Mouse (Mus musculus) CH12.LX (cell line): ENCODE measurements at regions not wholly inside any gene's neighbourhood (a gene's known extent, or its start where the extent isn't known, plus 50 kb on each side); places are given as distances from the start of the nearest gene placed in this dataset.
"Not testable (repeated sequence)": the region's sequence is repeated elsewhere in the genome, so short reads cannot be mapped to it uniquely, and the experiment has no call there.

Experiments used
- DNase-seq: peaks from one replicate; pipeline ENCODE4 v3.0.0-alpha.2; 2013; ENCODE audit errors: extremely low read depth
- H3K27ac ChIP-seq: 2 replicates; pipeline ENCODE4 v1.5.1; 2012; ENCODE audit warnings: low read depth, mild to moderate bottlenecking, control low read depth, moderate library complexity; ENCODE audit not compliant: insufficient read depth
- H3K27me3 ChIP-seq: replicated peaks from 2 replicates; pipeline ENCODE3; 2012; ENCODE audit warnings: inconsistent platforms
- H3K36me3 ChIP-seq, 2 experiments: replicated peaks in 1 of 2; 2 replicates each; pipeline versions ENCODE3 to v1.6.1; 2012; ENCODE audit warnings: inconsistent platforms in 1 of 2, low read length in 1 of 2, mild to moderate bottlenecking in 1 of 2, mixed read lengths in 1 of 2, moderate library complexity in 1 of 2; ENCODE audit not compliant: control insufficient read depth in 1 of 2, insufficient read depth in 1 of 2
- H3K4me1 ChIP-seq, 2 experiments: 2 replicates each; pipeline ENCODE4 v1.6.1; 2012; ENCODE audit warnings: inconsistent platforms in 1 of 2, moderate library complexity in 1 of 2; ENCODE audit not compliant: insufficient read depth in 2 of 2, control insufficient read depth in 1 of 2
- H3K4me2 ChIP-seq: 2 replicates; pipeline ENCODE4 v1.6.1; 2012; ENCODE audit warnings: low read depth, mild to moderate bottlenecking, control low read depth; ENCODE audit not compliant: poor library complexity, insufficient read depth, severe bottlenecking
- H3K4me3 ChIP-seq, 3 experiments: fragments of 150-350 bp in 1 of 3; sonication (generic) in 1 of 3; replicated peaks in 1 of 3; 2 replicates each; pipeline versions ENCODE3 to v1.5.1; 2011 to 2012; ENCODE audit warnings: low read depth in 2 of 3, low read length in 2 of 3, mild to moderate bottlenecking in 2 of 3, moderate library complexity in 2 of 3, control low read depth in 1 of 3, improper control_type of control experiment in 1 of 3, inconsistent platforms in 1 of 3, mixed read lengths in 1 of 3; ENCODE audit not compliant: poor library complexity in 1 of 3
- H3K79me2 ChIP-seq: replicated peaks from 2 replicates; pipeline ENCODE4 v1.6.1; 2012; ENCODE audit warnings: mild to moderate bottlenecking, moderate library complexity; ENCODE audit not compliant: control insufficient read depth, poor library complexity, insufficient read depth, severe bottlenecking; ENCODE audit errors: extremely low read depth
- H3K9ac ChIP-seq: 2 replicates; pipeline ENCODE4 v1.6.1; 2012; ENCODE audit warnings: low read depth, mild to moderate bottlenecking, control low read depth, moderate library complexity; ENCODE audit not compliant: insufficient read depth
- H3K9me3 ChIP-seq: replicated peaks from 2 replicates; pipeline ENCODE3; 2012; ENCODE audit warnings: low read length, inconsistent platforms, mixed read lengths
- BHLHE40 ChIP-seq: IDR thresholded peaks from 2 replicates; pipeline ENCODE4 v1.6.1; 2011; ENCODE audit warnings: mild to moderate bottlenecking, low read depth, low read length, improper control_type of control experiment
- CTCF ChIP-seq, 2 experiments: IDR thresholded peaks in 1 of 2; conservative IDR thresholded peaks in 1 of 2; 2 replicates each; pipeline ENCODE4 v1.5.1; 2011 to 2012; ENCODE audit warnings: low read depth in 2 of 2, low read length in 2 of 2, improper control_type of control experiment in 1 of 2, inconsistent platforms in 1 of 2, mild to moderate bottlenecking in 1 of 2, moderate library complexity in 1 of 2
- ELF1 ChIP-seq: IDR thresholded peaks from 2 replicates; pipeline ENCODE4 v1.6.1; 2014; ENCODE audit warnings: low read depth, mild to moderate bottlenecking, inconsistent platforms, low read length, improper control_type of control experiment
- GABPA ChIP-seq: IDR thresholded peaks from 2 replicates; pipeline ENCODE4 v1.6.1; 2012; ENCODE audit warnings: low read depth, low read length, improper control_type of control experiment, inconsistent platforms; ENCODE audit not compliant: insufficient replicate concordance
- HCFC1 ChIP-seq: IDR thresholded peaks from 2 replicates; pipeline ENCODE4 v1.6.1; 2012; ENCODE audit warnings: low read depth, mild to moderate bottlenecking, inconsistent platforms, low read length, improper control_type of control experiment
- IRF4 ChIP-seq: IDR thresholded peaks from 2 replicates; pipeline ENCODE4 v1.6.1; 2014; ENCODE audit warnings: low read depth, mild to moderate bottlenecking, inconsistent platforms, low read length, improper control_type of control experiment
- JUND ChIP-seq: conservative IDR thresholded peaks from 2 replicates; pipeline ENCODE4 v1.6.1; 2011; ENCODE audit warnings: low read depth, low read length, improper control_type of control experiment
- KAT2A ChIP-seq: IDR thresholded peaks from 2 replicates; pipeline ENCODE4 v1.6.1; 2012; ENCODE audit warnings: low read length, improper control_type of control experiment, inconsistent platforms; ENCODE audit not compliant: insufficient replicate concordance
- MAFK ChIP-seq: IDR thresholded peaks from 2 replicates; pipeline ENCODE4 v1.6.1; 2011; ENCODE audit warnings: low read length, improper control_type of control experiment; ENCODE audit not compliant: insufficient replicate concordance
- MAX ChIP-seq: IDR thresholded peaks from 2 replicates; pipeline ENCODE4 v1.6.1; 2011; ENCODE audit warnings: low read length, improper control_type of control experiment
- MEF2A ChIP-seq: IDR thresholded peaks from 2 replicates; pipeline ENCODE4 v1.6.1; 2014; ENCODE audit warnings: low read depth, mild to moderate bottlenecking, inconsistent platforms, low read length, improper control_type of control experiment, borderline replicate concordance
- MXI1 ChIP-seq: IDR thresholded peaks from 2 replicates; pipeline ENCODE4 v1.6.1; 2011; ENCODE audit warnings: mild to moderate bottlenecking, low read depth, low read length, improper control_type of control experiment
- NRF1 ChIP-seq: IDR thresholded peaks from 2 replicates; pipeline ENCODE4 v1.6.1; 2014; ENCODE audit warnings: low read depth, mild to moderate bottlenecking, inconsistent platforms, low read length, improper control_type of control experiment, moderate library complexity
- PAX5 ChIP-seq: IDR thresholded peaks from 2 replicates; pipeline ENCODE4 v1.6.1; 2012; ENCODE audit warnings: low read length, inconsistent platforms, mixed read lengths
- POLR2AphosphoS2 ChIP-seq: IDR thresholded peaks from 2 replicates; pipeline ENCODE4 v1.6.1; 2011; ENCODE audit warnings: low read depth, low read length, improper control_type of control experiment
- SIN3A ChIP-seq: IDR thresholded peaks from 2 replicates; pipeline ENCODE4 v1.6.1; 2012; ENCODE audit warnings: low read length, improper control_type of control experiment, inconsistent platforms
- TCF12 ChIP-seq: IDR thresholded peaks from 2 replicates; pipeline ENCODE4 v1.6.1; 2014; ENCODE audit warnings: low read depth, mild to moderate bottlenecking, inconsistent platforms, low read length, improper control_type of control experiment
- USF1 ChIP-seq: IDR thresholded peaks from 2 replicates; pipeline ENCODE4 v1.6.1; 2014; ENCODE audit warnings: low read depth, mild to moderate bottlenecking, inconsistent platforms, low read length, improper control_type of control experiment
- ZKSCAN1 ChIP-seq: IDR thresholded peaks from 2 replicates; pipeline ENCODE4 v1.6.1; 2012; ENCODE audit warnings: low read depth, inconsistent platforms, low read length, improper control_type of control experiment, borderline replicate concordance
- ZMIZ1 ChIP-seq: IDR thresholded peaks from 2 replicates; pipeline ENCODE4 v1.6.1; 2012; ENCODE audit warnings: low read depth, mild to moderate bottlenecking, inconsistent platforms, low read length, improper control_type of control experiment
- dilution Hi-C: fragments of 300-500 bp; cut with MboI; formaldehyde crosslinking; loops from 2 replicates; pipeline ENCODE4 v1.14.3; 2020; ENCODE audit warnings: low sequenced_read_pairs; ENCODE audit not compliant: extremely low pct_unique_long_range_greater_than_20kb, extremely low pct_ligation_motif_present
- in situ Hi-C: fragments of 300-500 bp; cut with MboI; formaldehyde crosslinking; loops from 3 replicates; pipeline ENCODE4 v1.14.3; 2019; ENCODE audit warnings: low sequenced_read_pairs, low pct_ligation_motif_present, low pct_unique_long_range_greater_than_20kb, mixed read lengths

GRCm38 (mm10) chr14:114349816-114350215 lies 742.2 kb upstream of the Gpc5 start:
- peaks cover 28% of the 10 kb centered on the region for H3K9me3 ChIP-seq
- H3K4me3 ChIP-seq, H3K79me2 ChIP-seq, DNase-seq, H3K9ac ChIP-seq, H3K36me3 ChIP-seq, H3K4me2 ChIP-seq, H3K4me1 ChIP-seq, in situ Hi-C loops, H3K27me3 ChIP-seq, H3K27ac ChIP-seq, dilution Hi-C loops: not testable (repeated sequence)

- Histone ChIP-seq H3K4me3 (no peak overlapping the region), H3K9ac (no peak overlapping the region), H3K9me3 (peaks cover 26% of the 10 kb centered on the region), H3K4me1 (no peaks in the 10 kb centered on the region), H3K27ac (no peak overlapping the region), H3K79me2 (no peaks in the 10 kb centered on the region), H3K36me3 (no peaks in the 10 kb centered on the region), H3K4me2 (no peak overlapping the region), H3K27me3 (no peaks in the 10 kb centered on the region)
- DNase-seq = no peak
- in situ Hi-C loops = no loop called here
- dilution Hi-C loops = no loop called here
- TF ChIP-seq SIN3A (no peak), ZKSCAN1 (no peak), USF1 (no peak), MEF2A (no peak)
Measured at GRCm38 (mm10) chr14:114352307-114352706, 739.7 kb upstream of the Gpc5 start.

GRCm38 (mm10) chr14:114374847-114375246 lies 717.2 kb upstream of the Gpc5 start:
- Histone ChIP-seq H3K27me3 (no peaks in the 10 kb centered on the region), H3K79me2 (no peaks in the 10 kb centered on the region), H3K27ac (no peak overlapping the region), H3K4me3 (no peak overlapping the region), H3K9ac (no peak overlapping the region), H3K36me3 (no peaks in the 10 kb centered on the region), H3K9me3 (peaks cover 28% of the 10 kb centered on the region), H3K4me1 (no peaks in the 10 kb centered on the region), H3K4me2 (no peak overlapping the region)
- DNase-seq = no peak
- in situ Hi-C loops = no loop called here
- TF ChIP-seq ZMIZ1 = no peak
- TF ChIP-seq BHLHE40 = no peak
- no peak for TF ChIP-seq IRF4
- TF ChIP-seq CTCF (conservative IDR thresholded peaks at IDR 0.05 in 1 of 2, IDR thresholded peaks at IDR 0.05 in 1 of 2; ENCODE audit: low read depth in 2 of 2, low read length in 2 of 2) = no peak
- TF ChIP-seq POLR2AphosphoS2 = no peak
- no peak for TF ChIP-seq KAT2A
- TF ChIP-seq PAX5 = no peak
- TF ChIP-seq MAX = no peak
- TF ChIP-seq ZKSCAN1 = no peak
- TF ChIP-seq HCFC1 = no peak
- no peak for TF ChIP-seq NRF1
- TF ChIP-seq TCF12 = no peak
- no peak for TF ChIP-seq GABPA
- TF ChIP-seq MXI1 = no peak
- no peak for TF ChIP-seq JUND
- TF ChIP-seq MAFK = no peak
- TF ChIP-seq SIN3A = no peak
- TF ChIP-seq ELF1 = no peak
- dilution Hi-C loops = no loop called here
